Mouse (Mus musculus) R1 (cell line): ENCODE measurements around the gene Ston1.

Experiments
- DNase-seq: peaks from one replicate; pipeline ENCODE4 v3.0.0-alpha.2; 2018; ENCODE audit warnings: low read depth, low spot score

The Ston1 gene

GRCm38 (mm10) chr17:88670800-88671199, 73.3 kb downstream of the Ston1 start:
- no peak for DNase-seq

DNA sequence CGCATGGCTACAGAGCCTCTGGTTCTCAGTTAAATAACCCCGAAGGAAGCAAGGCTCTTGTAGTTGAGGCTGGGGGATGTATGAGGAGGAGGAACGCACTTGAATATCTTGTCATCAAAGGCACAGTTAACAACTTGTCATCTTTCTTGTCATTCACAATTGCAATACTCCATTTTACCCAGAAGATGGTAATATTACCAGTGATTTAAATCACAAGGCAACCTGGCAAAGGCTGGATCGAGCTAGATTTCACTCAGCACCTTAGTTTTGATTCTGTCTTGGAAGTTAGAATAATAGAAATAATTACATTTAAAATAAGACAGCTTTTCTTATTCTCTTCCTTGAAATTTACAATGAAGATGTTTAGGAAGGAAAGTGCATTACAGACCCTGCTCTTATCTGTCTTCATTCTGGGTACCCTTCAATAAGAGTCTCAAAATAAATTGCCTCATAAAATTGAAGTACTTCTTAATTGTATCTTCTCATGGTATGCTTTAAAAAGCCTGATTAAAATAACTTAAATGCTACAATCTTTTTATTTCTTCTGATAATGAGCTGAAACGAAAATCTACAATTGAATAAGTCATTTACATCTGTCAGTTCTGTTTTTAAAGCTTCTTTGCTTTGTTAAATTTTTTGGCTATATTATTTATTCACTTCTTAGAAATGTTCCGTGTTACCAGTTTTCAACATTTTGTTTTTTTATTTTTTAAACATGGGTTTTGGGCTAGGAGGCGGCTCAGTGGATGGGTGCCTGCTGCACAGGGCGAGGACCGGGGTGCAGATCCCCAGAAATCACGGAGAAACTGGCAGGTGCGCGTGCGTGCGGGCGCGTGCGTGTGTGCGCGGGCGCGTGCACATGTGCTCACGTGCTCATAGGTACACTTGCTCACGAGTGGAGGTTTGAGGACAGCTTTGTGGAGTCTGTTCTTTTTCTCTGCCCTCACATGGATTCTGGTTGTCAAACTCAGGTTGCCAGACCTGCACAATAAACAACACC, 78.1 kb downstream of the Ston1 start:
- no peak for DNase-seq

DNA sequence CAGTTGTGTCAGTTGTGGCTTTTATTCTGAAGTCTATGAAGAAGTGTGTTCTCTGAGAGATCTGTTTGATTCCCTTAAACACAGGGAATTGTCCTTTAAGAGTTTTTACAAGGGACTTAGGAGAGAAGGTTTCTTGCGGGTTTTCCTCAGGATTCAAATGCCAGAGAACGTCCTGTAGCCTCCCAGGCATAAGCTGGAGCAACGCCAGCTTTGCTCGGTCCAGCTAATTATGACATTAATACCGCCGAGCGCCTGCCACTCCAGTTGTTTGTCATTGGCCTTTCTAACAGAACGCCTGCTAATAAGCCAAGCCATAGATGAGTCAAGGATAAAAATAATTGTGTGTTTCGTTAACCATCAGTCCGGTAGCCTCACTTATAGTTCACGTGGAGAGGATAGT, 90.7 kb downstream of the Ston1 start:
- no peak for DNase-seq

- DNase-seq = no peak
Measured at GRCm38 (mm10) chr17:88696656-88697333, 99.3 kb downstream of the Ston1 start.

GRCm38 (mm10) chr17:88700901-88701300, 103.4 kb downstream of the Ston1 start:
- DNase-seq = no peak

DNA sequence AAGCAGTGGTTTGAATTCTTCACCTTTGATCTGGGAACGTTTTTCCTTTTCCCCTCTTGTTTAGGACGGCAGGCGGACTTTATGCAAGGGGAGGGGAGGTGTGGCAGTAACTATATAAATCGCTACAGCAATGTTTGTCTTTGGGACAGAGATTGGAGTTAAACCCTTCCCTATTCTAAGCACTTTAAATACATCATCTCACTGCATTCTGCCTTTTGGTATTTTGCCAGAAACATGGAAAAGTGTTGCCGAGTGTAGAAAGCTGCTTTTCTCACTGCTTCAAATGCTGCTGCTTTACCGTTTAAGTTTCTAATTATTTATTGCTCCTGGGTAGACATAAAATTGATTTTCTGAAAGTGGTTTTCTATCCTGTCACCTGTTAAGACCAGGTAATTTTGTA, 104.9 kb downstream of the Ston1 start:
- no peak for DNase-seq

GRCm38 (mm10) chr17:88703112-88703511, 105.6 kb downstream of the Ston1 start:
- DNase-seq = no peak

- DNase-seq = peak; percentile 61
Measured at GRCm38 (mm10) chr17:88706231-88706649, 108.8 kb downstream of the Ston1 start.
